Mouse (Mus musculus) kidney, adult 18-20 months (tissue): ENCODE data around the gene Arvcf.
A peak's percentile ranks its signal among the peaks of the same experiment; 100 is the strongest.

Experiments
- DNase-seq: peaks from one replicate; pipeline ENCODE4 v3.0.0; 2021

The Arvcf gene

GRCm38 (mm10) chr16:18390399-18390798, 42.4 kb downstream of the Arvcf start:
- DNase-seq: no peak

- peak; percentile 68 for DNase-seq
These were observed 43.1 kb downstream of the Arvcf start for GRCm38 (mm10) chr16:18391127-18391526.

- no peak for DNase-seq
These were observed 43.7 kb downstream of the Arvcf start for GRCm38 (mm10) chr16:18391728-18392127.

- peak; percentile 92 for DNase-seq
These were observed 44.8 kb downstream of the Arvcf start for GRCm38 (mm10) chr16:18392469-18393426.

- DNase-seq: no peak
These were observed 45.6 kb downstream of the Arvcf start for GRCm38 (mm10) chr16:18393595-18393994.

- no peak for DNase-seq
These were observed 46.1 kb downstream of the Arvcf start for GRCm38 (mm10) chr16:18394056-18394455.

GRCm38 (mm10) chr16:18394777-18395619, 47.0 kb downstream of the Arvcf start:
- DNase-seq: no peak

- peak; percentile 66 for DNase-seq
These were observed 47.6 kb downstream of the Arvcf start for GRCm38 (mm10) chr16:18395620-18396036.

GRCm38 (mm10) chr16:18396201-18396600, 48.2 kb downstream of the Arvcf start:
- peak; percentile 72 for DNase-seq

GRCm38 (mm10) chr16:18396791-18397621, 49.0 kb downstream of the Arvcf start:
- DNase-seq: no peak

GRCm38 (mm10) chr16:18400028-18400427, 52.0 kb downstream of the Arvcf start:
- DNase-seq: no peak

- DNase-seq: no peak
These were observed 52.7 kb downstream of the Arvcf start for GRCm38 (mm10) chr16:18400472-18401216.

GRCm38 (mm10) chr16:18403285-18403684, 55.3 kb downstream of the Arvcf start:
- no peak for DNase-seq

- DNase-seq: no peak
These were observed 57.3 kb downstream of the Arvcf start for GRCm38 (mm10) chr16:18405091-18405854.

GRCm38 (mm10) chr16:18405876-18406275, 57.9 kb downstream of the Arvcf start:
- no peak for DNase-seq

GRCm38 (mm10) chr16:18406293-18406692, 58.3 kb downstream of the Arvcf start:
- peak; percentile 69 for DNase-seq

GRCm38 (mm10) chr16:18407912-18408311, 59.9 kb downstream of the Arvcf start:
- DNase-seq: no peak

- no peak for DNase-seq
These were observed 61.8 kb downstream of the Arvcf start for GRCm38 (mm10) chr16:18409776-18410175.

- DNase-seq: no peak
These were observed 62.4 kb downstream of the Arvcf start for GRCm38 (mm10) chr16:18410418-18410817.

GRCm38 (mm10) chr16:18411026-18411649, 63.2 kb downstream of the Arvcf start:
- DNase-seq: peak; percentile 67
